Mouse (Mus musculus): ENCODE measurements around the gene Chid1. TPM values are rescaled to one million over a fixed set of nuclear protein-coding genes. Genes with fewer than 3 reads are reported as not detected.

The Chid1 gene
- polyA plus RNA-seq, 1 experiment, result 51.3 TPM

GRCm38 (mm10) chr7:141476226-141476980, 63.3 kb downstream of the Chid1 start:
- peak overlapping the region; percentile 72 for H3ac ChIP-seq (ENCODE audit: control insufficient read depth, insufficient read length)
- H3K36me3 ChIP-seq (ENCODE audit: control insufficient read depth, insufficient read depth), result peaks cover 11% of the 10 kb centered on the region
- peak overlapping the region; percentile 95 for H3K4me2 ChIP-seq (ENCODE audit: low read depth)
- no peaks in the 10 kb centered on the region for H3K27me3 ChIP-seq (ENCODE audit: control insufficient read depth, insufficient read depth, insufficient read length)
- peaks cover 68% of the 10 kb centered on the region for H3K79me2 ChIP-seq (ENCODE audit: control insufficient read depth, insufficient read depth)
- TF ChIP-seq POLR2AphosphoS2 (IDR thresholded peaks at IDR 0.05; ENCODE audit: insufficient read length, low read depth), result no peak
- peak; percentile 47 for TF ChIP-seq POLR2A (IDR thresholded peaks at IDR 0.05; ENCODE audit: insufficient read length, low read depth)
- TF ChIP-seq TCF12 (IDR thresholded peaks at IDR 0.05; ENCODE audit: insufficient read depth, poor library complexity, severe bottlenecking), result no peak
- peak in 1 of 3 experiments; percentile 49 for TF ChIP-seq MYOG (IDR thresholded peaks at IDR 0.05; ENCODE audit: control insufficient read depth in 1 of 3, insufficient read depth in 1 of 3, insufficient read length in 2 of 3, low read depth in 2 of 3)
- peak in 1 of 3 experiments; percentile 16 for TF ChIP-seq MYOD1 (IDR thresholded peaks at IDR 0.05; ENCODE audit: control insufficient read depth in 1 of 3, insufficient read length in 2 of 3, low read depth in 2 of 3)
- peak overlapping the region; percentile 80 for H3K4me3 ChIP-seq

GRCm38 (mm10) chr7:141475805-141476158, 63.9 kb downstream of the Chid1 start:
- peaks cover 67% of the 10 kb centered on the region for H3K79me2 ChIP-seq (ENCODE audit: control insufficient read depth, insufficient read depth)
- peak overlapping the region; percentile 72 for H3ac ChIP-seq (ENCODE audit: control insufficient read depth, insufficient read length)
- H3K36me3 ChIP-seq (ENCODE audit: control insufficient read depth, insufficient read depth), result peaks cover 16% of the 10 kb centered on the region
- no peaks in the 10 kb centered on the region for H3K27me3 ChIP-seq (ENCODE audit: control insufficient read depth, insufficient read depth, insufficient read length)
- peak overlapping the region; percentile 95 for H3K4me2 ChIP-seq (ENCODE audit: low read depth)
- TF ChIP-seq REST (IDR thresholded peaks at IDR 0.05; ENCODE audit: insufficient read depth, insufficient read length), result no peak
- TF ChIP-seq USF1 (IDR thresholded peaks at IDR 0.05; ENCODE audit: low read depth), result no peak
- TF ChIP-seq POLR2AphosphoS2 (IDR thresholded peaks at IDR 0.05; ENCODE audit: insufficient read length, low read depth), result no peak
- TF ChIP-seq E2F4 (IDR thresholded peaks at IDR 0.05; ENCODE audit: insufficient read depth), result no peak
- no peak for TF ChIP-seq MYOG (IDR thresholded peaks at IDR 0.05; ENCODE audit: control insufficient read depth in 1 of 3, insufficient read depth in 1 of 3, insufficient read length in 2 of 3, low read depth in 2 of 3)
- no peak for TF ChIP-seq TCF3 (IDR thresholded peaks at IDR 0.05; ENCODE audit: insufficient read length, low read depth)
- H3K4me3 ChIP-seq, result peak overlapping the region; percentile 80

- peak within 1 kb of the TSS; percentile 72 for H3ac ChIP-seq (ENCODE audit: control insufficient read depth, insufficient read length)
- peaks cover 68% of the 10 kb centered on the region for H3K79me2 ChIP-seq (ENCODE audit: control insufficient read depth, insufficient read depth)
- TF ChIP-seq MYOD1 (IDR thresholded peaks at IDR 0.05; ENCODE audit: control insufficient read depth in 1 of 3, insufficient read length in 2 of 3, low read depth in 2 of 3) (peak in 2 of 3 experiments; percentile 37 to 75), POLR2A (IDR thresholded peaks at IDR 0.05; ENCODE audit: insufficient read length, low read depth) (peak; percentile 69), TCF3 (IDR thresholded peaks at IDR 0.05; ENCODE audit: insufficient read length, low read depth) (no peak), POLR2AphosphoS2 (IDR thresholded peaks at IDR 0.05; ENCODE audit: insufficient read length, low read depth) (peak; percentile 49), MYOG (IDR thresholded peaks at IDR 0.05; ENCODE audit: control insufficient read depth in 1 of 3, insufficient read depth in 1 of 3, insufficient read length in 2 of 3, low read depth in 2 of 3) (peak in 2 of 3 experiments; percentile 70 to 78)
- peaks cover 19% of the 10 kb centered on the region for H3K36me3 ChIP-seq (ENCODE audit: control insufficient read depth, insufficient read depth)
- H3K4me2 ChIP-seq (ENCODE audit: low read depth), result peak within 1 kb of the TSS; percentile 95
- no peaks in the 10 kb centered on the region for H3K27me3 ChIP-seq (ENCODE audit: control insufficient read depth, insufficient read depth, insufficient read length)
- peak within 1 kb of the TSS; percentile 80 for H3K4me3 ChIP-seq
These were observed 64.4 kb downstream of the Chid1 start, which contains the start of the genes Polr2l and Tspan4 for GRCm38 (mm10) chr7:141475011-141475804. Polr2l (minus strand) TSS chr7:141475132. Tspan4 (plus strand) TSS chr7:141475240.

GRCm38 (mm10) chr7:141474160-141474559, 65.5 kb downstream of the Chid1 start:
- TF ChIP-seq MYOG (IDR thresholded peaks at IDR 0.05; ENCODE audit: control insufficient read depth in 1 of 3, insufficient read depth in 1 of 3, insufficient read length in 2 of 3, low read depth in 2 of 3) (no peak), USF1 (IDR thresholded peaks at IDR 0.05; ENCODE audit: low read depth) (no peak), TCF3 (IDR thresholded peaks at IDR 0.05; ENCODE audit: insufficient read length, low read depth) (no peak), MAX (IDR thresholded peaks at IDR 0.05; ENCODE audit: low read depth) (no peak), SRF (IDR thresholded peaks at IDR 0.05; ENCODE audit: control insufficient read depth, insufficient read length, low read depth) (no peak), CEBPB (IDR thresholded peaks at IDR 0.05; ENCODE audit: insufficient read depth, poor library complexity, severe bottlenecking) (no peak), MYOD1 (IDR thresholded peaks at IDR 0.05; ENCODE audit: control insufficient read depth in 1 of 3, insufficient read length in 2 of 3, low read depth in 2 of 3) (no peak), REST (IDR thresholded peaks at IDR 0.05; ENCODE audit: insufficient read depth, insufficient read length) (no peak), TCF12 (IDR thresholded peaks at IDR 0.05; ENCODE audit: insufficient read depth, poor library complexity, severe bottlenecking) (no peak), POLR2A (IDR thresholded peaks at IDR 0.05; ENCODE audit: insufficient read length, low read depth) (no peak), POLR2AphosphoS2 (IDR thresholded peaks at IDR 0.05; ENCODE audit: insufficient read length, low read depth) (no peak), E2F4 (IDR thresholded peaks at IDR 0.05; ENCODE audit: insufficient read depth) (no peak)
- H3K79me2 ChIP-seq (ENCODE audit: control insufficient read depth, insufficient read depth), result peaks cover 69% of the 10 kb centered on the region
- peak overlapping the region; percentile 72 for H3ac ChIP-seq (ENCODE audit: control insufficient read depth, insufficient read length)
- peaks cover 19% of the 10 kb centered on the region for H3K36me3 ChIP-seq (ENCODE audit: control insufficient read depth, insufficient read depth)
- no peaks in the 10 kb centered on the region for H3K27me3 ChIP-seq (ENCODE audit: control insufficient read depth, insufficient read depth, insufficient read length)
- peak overlapping the region; percentile 80 for H3K4me3 ChIP-seq
- H3K4me2 ChIP-seq (ENCODE audit: low read depth), result peak overlapping the region; percentile 92

Data from myocyte (in vitro differentiated cells).